Mouse (Mus musculus) heart, embryonic 14.5 days (tissue): Measurements from ENCODE around the gene Clint1. TPM values are rescaled to one million over a fixed set of nuclear protein-coding genes. Genes with fewer than 3 reads are reported as not detected.

Source experiments
- ATAC-seq: fragments of 200-750 bp; cut with Nextera tagmentation; 2 replicates; pipeline ENCODE4 v1.8.0; 2017; ENCODE audit warnings: low read depth, moderate TSS enrichment; ENCODE audit not compliant: insufficient number of reproducible peaks, insufficient read depth, low FRiP score
- H3K27ac ChIP-seq, 2 experiments: fragments of 200-500 bp in 1 of 2; fragments of 300-500 bp in 1 of 2; sonication (generic) in 1 of 2; replicated peaks in 1 of 2; 2 replicates each; pipeline ENCODE4 v1.5.1; 2012 to 2014; ENCODE audit warnings: low read depth in 2 of 2, low read length in 2 of 2, control low read depth in 1 of 2, mild to moderate bottlenecking in 1 of 2, mixed read lengths in 1 of 2; ENCODE audit not compliant: control insufficient read depth in 1 of 2, insufficient read depth in 1 of 2
- H3K27me3 ChIP-seq: fragments of 300-500 bp; sonication (generic); 2 replicates; pipeline ENCODE4 v1.6.1; 2014; ENCODE audit warnings: mild to moderate bottlenecking, low read length, control low read depth; ENCODE audit not compliant: control insufficient read depth, insufficient read depth
- H3K36me3 ChIP-seq: fragments of 300-500 bp; sonication (generic); 2 replicates; pipeline ENCODE4 v1.6.1; 2014; ENCODE audit warnings: mild to moderate bottlenecking, control low read depth, low read length, mixed read lengths; ENCODE audit not compliant: control insufficient read depth, insufficient read depth
- H3K4me1 ChIP-seq, 2 experiments: fragments of 200-500 bp in 1 of 2; fragments of 300-500 bp in 1 of 2; sonication (generic) in 1 of 2; 2 replicates each; pipeline ENCODE4 v1.6.1; 2012 to 2014; ENCODE audit warnings: low read length in 2 of 2, control low read depth in 1 of 2, mixed read lengths in 1 of 2; ENCODE audit not compliant: control insufficient read depth in 2 of 2, insufficient read depth in 2 of 2
- H3K4me2 ChIP-seq: fragments of 300-500 bp; sonication (generic); 2 replicates; pipeline ENCODE4 v1.6.1; 2014; ENCODE audit warnings: mild to moderate bottlenecking, low read length
- H3K4me3 ChIP-seq, 2 experiments: fragments of 200-500 bp in 1 of 2; fragments of 300-500 bp in 1 of 2; sonication (generic) in 1 of 2; 2 replicates each; pipeline ENCODE4 v1.5.1; 2012 to 2014; ENCODE audit warnings: low read length in 2 of 2, mild to moderate bottlenecking in 2 of 2, control low read depth in 1 of 2, low read depth in 1 of 2, moderate library complexity in 1 of 2; ENCODE audit not compliant: control insufficient read depth in 1 of 2, insufficient read depth in 1 of 2
- H3K9ac ChIP-seq: fragments of 300-500 bp; sonication (generic); 2 replicates; pipeline ENCODE4 v1.6.1; 2014; ENCODE audit warnings: mild to moderate bottlenecking, low read length
- H3K9me3 ChIP-seq: fragments of 300-500 bp; sonication (generic); 2 replicates; pipeline ENCODE4 v1.6.1; 2016; ENCODE audit warnings: low read length, control low read depth; ENCODE audit not compliant: control insufficient read depth
- WGBS: fragments of 180-500 bp; shearing (Covaris S2); extraction: QIAGEN DNeasy Blood & Tissue Kit; methylation state at CpG from one replicate; pipeline ENCODE4 v1.1.7; 2014; 5-methylcytosine and 5-hydroxymethylcytosine counted together
- microRNA-seq: library from miRNA; unstranded; fragments of <30 nt; microRNA quantifications from one replicate; pipeline ENCODE4, GENCODE M21; 2016
- polyA plus RNA-seq: library from polyadenylated mRNA; unstranded; fragments of >200 nt; fragmentation: Nextera tagmentation; extraction: Ambion mirVana; gene quantifications from 2 replicates; pipeline ENCODE4 v1.2.1, GENCODE M21; 2014

The Clint1 gene
- polyA plus RNA-seq, 1 experiment from 2014 or later = 48.7 TPM

DNA sequence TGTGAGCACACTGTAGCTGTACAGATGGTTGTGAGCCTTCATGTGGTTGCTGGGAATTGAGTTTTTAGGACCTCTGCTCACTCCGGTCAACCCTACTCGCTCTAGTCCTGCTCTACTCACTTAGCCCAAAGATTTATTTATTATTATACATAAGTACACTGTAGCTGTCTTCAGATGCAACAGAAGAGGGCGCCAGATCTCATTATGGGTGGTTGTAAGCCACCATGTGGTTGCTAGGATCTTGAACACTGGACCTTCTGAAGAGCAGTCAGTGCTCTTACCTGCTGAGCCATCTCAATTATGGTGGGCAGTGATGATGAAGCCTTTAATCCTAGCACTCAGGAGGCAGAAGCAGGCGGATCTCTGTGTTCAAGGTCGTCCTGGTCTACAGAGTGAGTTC lies 108.2 kb downstream of the Clint1 start:
- no peaks in the 10 kb centered on the region for H3K27me3 ChIP-seq
- no peaks in the 10 kb centered on the region for H3K9me3 ChIP-seq
- no peak for ATAC-seq
- no peak overlapping the region for H3K4me2 ChIP-seq
- no peak overlapping the region for H3K4me3 ChIP-seq
- WGBS = 84% methylated on average over 5 of the region's 5 CpGs
- H3K9ac ChIP-seq = no peak overlapping the region
- no peaks in the 10 kb centered on the region for H3K4me1 ChIP-seq
- no peaks in the 10 kb centered on the region for H3K36me3 ChIP-seq
- H3K27ac ChIP-seq = no peak overlapping the region

Small RNAs within 50 kb of the gene (microRNA-seq; reads per million reads assigned to microRNA genes)
- gene Gm22751 = not detected

Other genes with a start within 250 kb of the Clint1 start
- 9.4 and 9.8 TPM in 2 replicates for gene Lsm11, start 92.9 kb downstream of the Clint1 start, polyA plus RNA-seq
- 7.0 and 8.5 TPM in 2 replicates for gene Thg1l, start 103.4 kb downstream of the Clint1 start, polyA plus RNA-seq
- 0.26 and 0.30 TPM in 2 replicates for gene Sox30, start 128.3 kb downstream of the Clint1 start, polyA plus RNA-seq
- gene Gm12166, start 200.3 kb downstream of the Clint1 start, polyA plus RNA-seq = 4.6 and 4.9 TPM in 2 replicates
- gene Adam19, start 203.9 kb downstream of the Clint1 start, polyA plus RNA-seq = 21.1 and 22.7 TPM in 2 replicates